Mouse (Mus musculus): ENCODE measurements at regions not wholly inside any gene's neighbourhood (a gene's known extent, or its start where the extent isn't known, plus 50 kb on each side); places are given as distances from the start of the nearest gene placed in this dataset.

GRCm38 (mm10) chr2:8296001-8296400, 786.6 kb upstream of the Celf2 start:
- DNase-seq: no peak
- Histone ChIP-seq H3K27me3 (replicated peaks; ENCODE audit: control insufficient read depth, insufficient read depth, low read length) (no peaks in the 10 kb centered on the region), H3K4me3 (ENCODE audit: insufficient read depth, low read depth, low read length) (no peak overlapping the region), H3K36me3 (ENCODE audit: control insufficient read depth, insufficient read depth, low read length) (no peaks in the 10 kb centered on the region), H3K4me1 (ENCODE audit: control insufficient read depth, insufficient read depth, low read length) (no peaks in the 10 kb centered on the region), H3K27ac (ENCODE audit: insufficient read depth, low read depth, low read length) (no peak overlapping the region)
- WGBS: 68% methylated on average over 2 of the region's 2 CpGs
- TF ChIP-seq CTCF (conservative IDR thresholded peaks at IDR 0.05; ENCODE audit: insufficient read depth, insufficient read length, low read depth, low read length) (no peak), POLR2A (IDR thresholded peaks at IDR 0.05; ENCODE audit: low read depth, low read length) (no peak)

- 39% methylated on average over 4 of the region's 4 CpGs for WGBS
- Histone ChIP-seq H3K4me1 (ENCODE audit: control insufficient read depth, insufficient read depth, low read length) (no peaks in the 10 kb centered on the region), H3K4me3 (ENCODE audit: insufficient read depth, low read depth, low read length) (no peak overlapping the region), H3K27me3 (replicated peaks; ENCODE audit: control insufficient read depth, insufficient read depth, low read length) (no peaks in the 10 kb centered on the region), H3K27ac (ENCODE audit: insufficient read depth, low read depth, low read length) (no peak overlapping the region), H3K36me3 (ENCODE audit: control insufficient read depth, insufficient read depth, low read length) (no peaks in the 10 kb centered on the region)
- no peak for TF ChIP-seq CTCF (conservative IDR thresholded peaks at IDR 0.05; ENCODE audit: insufficient read depth, insufficient read length, low read depth, low read length)
- TF ChIP-seq POLR2A (IDR thresholded peaks at IDR 0.05; ENCODE audit: low read depth, low read length): no peak
- no peak for DNase-seq
Observed at GRCm38 (mm10) chr2:8291357-8291756, 782.0 kb upstream of the Celf2 start.

- Histone ChIP-seq H3K4me3 (ENCODE audit: insufficient read depth, low read depth, low read length) (no peak overlapping the region), H3K27ac (ENCODE audit: insufficient read depth, low read depth, low read length) (no peak overlapping the region), H3K4me1 (ENCODE audit: control insufficient read depth, insufficient read depth, low read length) (no peaks in the 10 kb centered on the region), H3K27me3 (replicated peaks; ENCODE audit: control insufficient read depth, insufficient read depth, low read length) (no peaks in the 10 kb centered on the region), H3K36me3 (ENCODE audit: control insufficient read depth, insufficient read depth, low read length) (no peaks in the 10 kb centered on the region)
- DNase-seq: no peak
- no peak for TF ChIP-seq POLR2A (IDR thresholded peaks at IDR 0.05; ENCODE audit: low read depth, low read length)
- no peak for TF ChIP-seq CTCF (conservative IDR thresholded peaks at IDR 0.05; ENCODE audit: insufficient read depth, insufficient read length, low read depth, low read length)
- WGBS: 86% methylated on average over 4 of the region's 4 CpGs
Observed at GRCm38 (mm10) chr2:8287403-8287802, 778.0 kb upstream of the Celf2 start.

GRCm38 (mm10) chr2:8276127-8276773, 766.9 kb upstream of the Celf2 start:
- no peaks in the 10 kb centered on the region for H3K36me3 ChIP-seq (ENCODE audit: control insufficient read depth, insufficient read depth, low read length)
- no peak overlapping the region for H3K27ac ChIP-seq (ENCODE audit: insufficient read depth, low read depth, low read length)
- DNase-seq: no peak
- no peak for TF ChIP-seq CTCF (conservative IDR thresholded peaks at IDR 0.05; ENCODE audit: insufficient read depth, insufficient read length, low read depth, low read length)
- TF ChIP-seq POLR2A (IDR thresholded peaks at IDR 0.05; ENCODE audit: low read depth, low read length): no peak
- 93% methylated on average over 1 of the region's 1 CpGs for WGBS
- H3K4me1 ChIP-seq (ENCODE audit: control insufficient read depth, insufficient read depth, low read length): no peaks in the 10 kb centered on the region
- H3K4me3 ChIP-seq (ENCODE audit: insufficient read depth, low read depth, low read length): no peak overlapping the region
- H3K27me3 ChIP-seq (replicated peaks; ENCODE audit: control insufficient read depth, insufficient read depth, low read length): no peaks in the 10 kb centered on the region

Measured in kidney, adult 2 months (tissue).